Mouse (Mus musculus) lung, postnatal 36 days (tissue): ENCODE measurements at regions not wholly inside any gene's neighbourhood (a gene's known extent, or its start where the extent isn't known, plus 50 kb on each side); places are given as distances from the start of the nearest gene placed in this dataset.
"Not testable (repeated sequence)": the region's sequence is repeated elsewhere in the genome, so short reads cannot be mapped to it uniquely, and the experiment has no call there.

ENCODE experiments used
- DNase-seq: peaks from one replicate; pipeline ENCODE4 v3.0.0; 2022; ENCODE audit warnings: mixed read lengths

GRCm38 (mm10) chr17:59179018-59179417 is 165.8 kb upstream of the Nudt12 start:
- DNase-seq, result no peak

GRCm38 (mm10) chr17:59156345-59156744 is 143.2 kb upstream of the Nudt12 start:
- DNase-seq, result no peak

- DNase-seq, result no peak
Observed at GRCm38 (mm10) chr17:59143760-59144157, 130.6 kb upstream of the Nudt12 start.

GRCm38 (mm10) chr17:59142995-59143759 is 130.0 kb upstream of the Nudt12 start:
- no peak for DNase-seq

DNA sequence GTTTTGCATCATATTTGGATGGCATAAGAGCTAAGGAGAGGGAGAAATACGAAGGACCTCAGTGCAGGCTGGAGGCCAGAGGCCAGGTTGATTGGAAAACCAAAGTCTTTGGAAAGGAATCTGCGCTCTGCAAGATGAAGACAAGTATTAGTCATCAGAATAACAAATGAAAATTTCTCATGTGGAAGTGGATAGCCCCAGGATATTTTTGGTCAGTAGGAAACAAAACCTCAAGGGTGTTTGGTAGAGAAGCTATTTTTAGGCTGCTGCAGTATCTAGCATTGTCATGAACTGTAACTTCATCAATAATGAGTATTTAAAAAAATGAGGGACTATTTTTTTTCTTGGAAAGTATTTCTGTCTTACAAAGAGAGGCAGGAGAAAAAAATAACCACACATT is 125.6 kb upstream of the Nudt12 start:
- DNase-seq, result no peak

GRCm38 (mm10) chr17:59099376-59099775 is 86.2 kb upstream of the Nudt12 start:
- peak; percentile 10 for DNase-seq

GRCm38 (mm10) chr17:59076846-59077245 is 63.7 kb upstream of the Nudt12 start:
- not testable (repeated sequence) for DNase-seq

- not testable (repeated sequence) for DNase-seq
Observed at GRCm38 (mm10) chr17:59076361-59076760, 63.2 kb upstream of the Nudt12 start.
